Mouse (Mus musculus): ENCODE data around the gene Iqsec1.

Iqsec1 gene

GRCm38 (mm10) chr6:90988648-90989317, at the start of gene Iqsec1:
Gene Iqsec1 (minus strand): TSS chr6:90988685.
- DNase-seq, result peak; percentile 80

GRCm38 (mm10) chr6:91028256-91028655, 39.8 kb upstream of the Iqsec1 start:
- DNase-seq, result no peak

GRCm38 (mm10) chr6:91020810-91021209, 32.3 kb upstream of the Iqsec1 start:
- DNase-seq, result peak; percentile 8

GRCm38 (mm10) chr6:91016600-91017230, 28.2 kb upstream of the Iqsec1 start:
- DNase-seq, result no peak

- no peak for DNase-seq
Observed at GRCm38 (mm10) chr6:91014198-91014958, 25.9 kb upstream of the Iqsec1 start.

- no peak for DNase-seq
Observed at GRCm38 (mm10) chr6:91012458-91012857, 24.0 kb upstream of the Iqsec1 start.

GRCm38 (mm10) chr6:91011568-91011967, 23.1 kb upstream of the Iqsec1 start:
- no peak for DNase-seq

GRCm38 (mm10) chr6:91008284-91008830, 19.9 kb upstream of the Iqsec1 start:
- DNase-seq, result no peak

- no peak for DNase-seq
Observed at GRCm38 (mm10) chr6:91007207-91007606, 18.7 kb upstream of the Iqsec1 start.

GRCm38 (mm10) chr6:91004157-91004556, 15.7 kb upstream of the Iqsec1 start:
- DNase-seq, result no peak

- DNase-seq, result no peak
Observed at GRCm38 (mm10) chr6:91003310-91003995, 15.0 kb upstream of the Iqsec1 start.

- DNase-seq, result no peak
Observed at GRCm38 (mm10) chr6:91001566-91001965, 13.1 kb upstream of the Iqsec1 start.

GRCm38 (mm10) chr6:91000819-91001525, 12.5 kb upstream of the Iqsec1 start:
- DNase-seq, result no peak

GRCm38 (mm10) chr6:90999176-90999575, 10.7 kb upstream of the Iqsec1 start:
- no peak for DNase-seq

GRCm38 (mm10) chr6:90997025-90997424, 8.5 kb upstream of the Iqsec1 start:
- no peak for DNase-seq

GRCm38 (mm10) chr6:90996181-90996580, 7.7 kb upstream of the Iqsec1 start:
- no peak for DNase-seq

- DNase-seq, result no peak
Observed at GRCm38 (mm10) chr6:90988299-90988625, 223 bp downstream of the Iqsec1 start.

- peak; percentile 30 for DNase-seq
Observed at GRCm38 (mm10) chr6:90987561-90988298, 755 bp downstream of the Iqsec1 start.

GRCm38 (mm10) chr6:90984101-90984500, 4.4 kb downstream of the Iqsec1 start:
- no peak for DNase-seq

- no peak for DNase-seq
Observed at GRCm38 (mm10) chr6:90974279-90974678, 14.2 kb downstream of the Iqsec1 start.

GRCm38 (mm10) chr6:90969341-90969871, 19.1 kb downstream of the Iqsec1 start:
- no peak for DNase-seq

All from kidney, adult 18-20 months (tissue).